Mouse (Mus musculus): ENCODE results near the gene Vmn1r44. TPM values are rescaled to one million over a fixed set of nuclear protein-coding genes. Genes with fewer than 3 reads are reported as not detected.

The Vmn1r44 gene
- not detected in 2 replicates for total RNA-seq (2012; rRNA removed)

- H3K36me3 ChIP-seq (ENCODE audit: control insufficient read depth, insufficient read depth, low read length, poor library complexity, severe bottlenecking), result no peaks in the 10 kb centered on the region
- in situ Hi-C loops (cut with MboI; ENCODE audit: low sequenced_read_pairs in 2 of 2, unreplicated experiment in 2 of 2), result no loop called here
Measured at GRCm38 (mm10) chr6:89883360-89883759, at the start of gene Vmn1r44. Gene Vmn1r44 (plus strand): TSS chr6:89883660.

GRCm38 (mm10) chr6:89857552-89857951 is 25.9 kb upstream of the Vmn1r44 start:
- H3K36me3 ChIP-seq (ENCODE audit: control insufficient read depth, insufficient read depth, low read length, poor library complexity, severe bottlenecking), result no peaks in the 10 kb centered on the region
- H3K9me3 ChIP-seq (ENCODE audit: control insufficient read depth, insufficient read depth, low read depth, low read length), result peaks cover 5% of the 10 kb centered on the region; the same call in 1 of the 2 replicates
- H3K9ac ChIP-seq (ENCODE audit: insufficient read depth, low read depth, low read length, poor library complexity, severe bottlenecking), result no peak overlapping the region
- H3K4me3 ChIP-seq (ENCODE audit: insufficient read depth in 1 of 2, low read depth in 1 of 2, low read length in 2 of 2, poor library complexity in 1 of 2, severe bottlenecking in 1 of 2), result no peak overlapping the region
- no peaks in the 10 kb centered on the region for H3K4me1 ChIP-seq (ENCODE audit: control insufficient read depth in 2 of 2, insufficient read depth in 2 of 2, low read length in 2 of 2, poor library complexity in 1 of 2)
- no peak for DNase-seq (ENCODE audit: low read depth, low spot score)
- in situ Hi-C loops (cut with MboI; ENCODE audit: low sequenced_read_pairs in 2 of 2, unreplicated experiment in 2 of 2), result no loop called here
- TF ChIP-seq MAFK (IDR thresholded peaks at IDR 0.05; ENCODE audit: insufficient read depth, low read depth, low read length), result no peak
- no peak for TF ChIP-seq ZC3H11A (IDR thresholded peaks at IDR 0.05; ENCODE audit: borderline replicate concordance, low read depth, low read length)
- no peak for TF ChIP-seq ZNF384 (IDR thresholded peaks at IDR 0.05; ENCODE audit: low read depth, low read length)
- TF ChIP-seq CHD2 (IDR thresholded peaks at IDR 0.05; ENCODE audit: low read depth, low read length), result no peak
- TF ChIP-seq HCFC1 (IDR thresholded peaks at IDR 0.05; ENCODE audit: borderline replicate concordance, insufficient read depth, low read length), result no peak
- no peak overlapping the region for H3K27ac ChIP-seq (ENCODE audit: insufficient read depth, low read depth, low read length, poor library complexity, severe bottlenecking)

More at GRCm38 (mm10) chr6:89883360-89883759, at the start of gene Vmn1r44:
- no peak within 1 kb of the TSS for H3K27ac ChIP-seq (ENCODE audit: insufficient read depth, low read depth, low read length, poor library complexity, severe bottlenecking)
- H3K4me3 ChIP-seq (ENCODE audit: insufficient read depth in 1 of 2, low read depth in 1 of 2, low read length in 2 of 2, poor library complexity in 1 of 2, severe bottlenecking in 1 of 2), result no peak within 1 kb of the TSS
- H3K9ac ChIP-seq (ENCODE audit: insufficient read depth, low read depth, low read length, poor library complexity, severe bottlenecking), result no peak within 1 kb of the TSS
- no peak for TF ChIP-seq MAFK (IDR thresholded peaks at IDR 0.05; ENCODE audit: insufficient read depth, low read depth, low read length)
- TF ChIP-seq ZNF384 (IDR thresholded peaks at IDR 0.05; ENCODE audit: low read depth, low read length), result no peak
- no peak for TF ChIP-seq HCFC1 (IDR thresholded peaks at IDR 0.05; ENCODE audit: borderline replicate concordance, insufficient read depth, low read length)
- no peak for TF ChIP-seq ZC3H11A (IDR thresholded peaks at IDR 0.05; ENCODE audit: borderline replicate concordance, low read depth, low read length)
- no peak for TF ChIP-seq CHD2 (IDR thresholded peaks at IDR 0.05; ENCODE audit: low read depth, low read length)
- H3K4me1 ChIP-seq (ENCODE audit: control insufficient read depth in 2 of 2, insufficient read depth in 2 of 2, low read length in 2 of 2, poor library complexity in 1 of 2), result no peaks in the 10 kb centered on the region
- DNase-seq (ENCODE audit: low read depth, low spot score), result no peak
- no peaks in the 10 kb centered on the region for H3K9me3 ChIP-seq (ENCODE audit: control insufficient read depth, insufficient read depth, low read depth, low read length)

- in situ Hi-C loops (cut with MboI; ENCODE audit: low sequenced_read_pairs in 2 of 2, unreplicated experiment in 2 of 2), result no loop called here
- peak overlapping the region; percentile 56; the same call in 1 of the 2 replicates for H3K27ac ChIP-seq (ENCODE audit: insufficient read depth, low read depth, low read length, poor library complexity, severe bottlenecking)
- H3K36me3 ChIP-seq (ENCODE audit: control insufficient read depth, insufficient read depth, low read length, poor library complexity, severe bottlenecking), result no peaks in the 10 kb centered on the region
- no peak for TF ChIP-seq MAFK (IDR thresholded peaks at IDR 0.05; ENCODE audit: insufficient read depth, low read depth, low read length)
- TF ChIP-seq ZNF384 (IDR thresholded peaks at IDR 0.05; ENCODE audit: low read depth, low read length), result no peak
- DNase-seq (ENCODE audit: low read depth, low spot score), result no peak
- no peak overlapping the region for H3K4me3 ChIP-seq (ENCODE audit: insufficient read depth in 1 of 2, low read depth in 1 of 2, low read length in 2 of 2, poor library complexity in 1 of 2, severe bottlenecking in 1 of 2)
- H3K9me3 ChIP-seq (ENCODE audit: control insufficient read depth, insufficient read depth, low read depth, low read length), result peaks cover 5% of the 10 kb centered on the region; the same call in 1 of the 2 replicates
- no peak overlapping the region for H3K9ac ChIP-seq (ENCODE audit: insufficient read depth, low read depth, low read length, poor library complexity, severe bottlenecking)
- H3K4me1 ChIP-seq (ENCODE audit: control insufficient read depth in 2 of 2, insufficient read depth in 2 of 2, low read length in 2 of 2, poor library complexity in 1 of 2), result no peaks in the 10 kb centered on the region
Measured at GRCm38 (mm10) chr6:89859839-89860238, 23.6 kb upstream of the Vmn1r44 start.

- H3K9me3 ChIP-seq (ENCODE audit: control insufficient read depth, insufficient read depth, low read depth, low read length), result peaks cover 5% of the 10 kb centered on the region; the same call in 1 of the 2 replicates
- H3K27ac ChIP-seq (ENCODE audit: insufficient read depth, low read depth, low read length, poor library complexity, severe bottlenecking), result no peak overlapping the region
- H3K4me1 ChIP-seq (ENCODE audit: control insufficient read depth in 2 of 2, insufficient read depth in 2 of 2, low read length in 2 of 2, poor library complexity in 1 of 2), result no peaks in the 10 kb centered on the region
- in situ Hi-C loops (cut with MboI; ENCODE audit: low sequenced_read_pairs in 2 of 2, unreplicated experiment in 2 of 2), result no loop called here
- H3K9ac ChIP-seq (ENCODE audit: insufficient read depth, low read depth, low read length, poor library complexity, severe bottlenecking), result no peak overlapping the region
- no peak overlapping the region for H3K4me3 ChIP-seq (ENCODE audit: insufficient read depth in 1 of 2, low read depth in 1 of 2, low read length in 2 of 2, poor library complexity in 1 of 2, severe bottlenecking in 1 of 2)
- no peak for DNase-seq (ENCODE audit: low read depth, low spot score)
- TF ChIP-seq HCFC1 (IDR thresholded peaks at IDR 0.05; ENCODE audit: borderline replicate concordance, insufficient read depth, low read length), result no peak
- TF ChIP-seq MAFK (IDR thresholded peaks at IDR 0.05; ENCODE audit: insufficient read depth, low read depth, low read length), result no peak
- TF ChIP-seq ZC3H11A (IDR thresholded peaks at IDR 0.05; ENCODE audit: borderline replicate concordance, low read depth, low read length), result no peak
- no peak for TF ChIP-seq CHD2 (IDR thresholded peaks at IDR 0.05; ENCODE audit: low read depth, low read length)
- no peaks in the 10 kb centered on the region for H3K36me3 ChIP-seq (ENCODE audit: control insufficient read depth, insufficient read depth, low read length, poor library complexity, severe bottlenecking)
Measured at GRCm38 (mm10) chr6:89863792-89864191, 19.7 kb upstream of the Vmn1r44 start.

GRCm38 (mm10) chr6:89867276-89867675 is 16.2 kb upstream of the Vmn1r44 start:
- no peak for TF ChIP-seq CHD2 (IDR thresholded peaks at IDR 0.05; ENCODE audit: low read depth, low read length)
- Histone ChIP-seq H3K4me1 (ENCODE audit: control insufficient read depth in 2 of 2, insufficient read depth in 2 of 2, low read length in 2 of 2, poor library complexity in 1 of 2) (no peaks in the 10 kb centered on the region), H3K36me3 (ENCODE audit: control insufficient read depth, insufficient read depth, low read length, poor library complexity, severe bottlenecking) (no peaks in the 10 kb centered on the region), H3K9me3 (ENCODE audit: control insufficient read depth, insufficient read depth, low read depth, low read length) (no peaks in the 10 kb centered on the region), H3K4me3 (ENCODE audit: insufficient read depth in 1 of 2, low read depth in 1 of 2, low read length in 2 of 2, poor library complexity in 1 of 2, severe bottlenecking in 1 of 2) (no peak overlapping the region), H3K9ac (ENCODE audit: insufficient read depth, low read depth, low read length, poor library complexity, severe bottlenecking) (no peak overlapping the region), H3K27ac (ENCODE audit: insufficient read depth, low read depth, low read length, poor library complexity, severe bottlenecking) (no peak overlapping the region)
- in situ Hi-C loops (cut with MboI; ENCODE audit: low sequenced_read_pairs in 2 of 2, unreplicated experiment in 2 of 2), result no loop called here
- no peak for DNase-seq (ENCODE audit: low read depth, low spot score)
